Mouse (Mus musculus) G1E (cell line): ENCODE data around the gene Zbed4.

Source experiments
- CTCF ChIP-seq: IDR thresholded peaks from 2 replicates; pipeline ENCODE4 v1.5.1; 2012; ENCODE audit warnings: low read depth, low read length, inconsistent platforms, mixed read lengths
- GATA1 ChIP-seq: IDR thresholded peaks from 2 replicates; pipeline ENCODE4 v1.6.1; 2012; ENCODE audit warnings: borderline replicate concordance, low read length, inconsistent platforms, mixed read lengths
- POLR2AphosphoS5 ChIP-seq: IDR thresholded peaks from 2 replicates; pipeline ENCODE4 v1.6.1; 2012; ENCODE audit warnings: low read depth, low read length, inconsistent platforms; ENCODE audit not compliant: insufficient replicate concordance
- TAL1 ChIP-seq: conservative IDR thresholded peaks from 2 replicates; pipeline ENCODE4 v1.6.1; 2012; ENCODE audit warnings: low read depth, low read length, inconsistent platforms, mixed read lengths

GRCm38 (mm10) chr15:88810369-88810768 lies 58.9 kb downstream of the Zbed4 start:
- TF ChIP-seq CTCF, result no peak
- TF ChIP-seq GATA1, result no peak
- TF ChIP-seq TAL1, result no peak
- no peak for TF ChIP-seq POLR2AphosphoS5
